Mouse (Mus musculus): Measurements from ENCODE around the gene Pear1.

Pear1 gene

GRCm38 (mm10) chr3:87724556-87724955 lies 99.5 kb downstream of the Pear1 start:
- no peak for DNase-seq

- DNase-seq = no peak
Observed at GRCm38 (mm10) chr3:87718525-87718924, 105.6 kb downstream of the Pear1 start.
